Comparison of ENCODE assay signal across 8 mouse cellular contexts in genomic region chr6:125190816-125191215, GRCm38 (mm10). TPM values are rescaled to one million over a fixed set of nuclear protein-coding genes. Genes with fewer than 3 reads are reported as not detected.
A peak's percentile ranks its signal among the peaks of the same experiment; 100 is the strongest.
DNase-seq lines count a peak whose midpoint lies in the region; ATAC-seq lines count a peak whose summit lies in the region.

No protein-coding gene starts in this region.

- DNase-seq in liver, embryonic 11.5 days (ENCODE audit: low spot score) = no peak
- no peak for DNase-seq in liver
- peak; percentile 20 for DNase-seq in embryo, embryonic 9.5 days (ENCODE audit: extremely low spot score)
- no peak for DNase-seq in intestine, embryonic 14.5 days (ENCODE audit: low spot score)
- DNase-seq in urinary bladder, postnatal 14 days (ENCODE audit: low spot score) = no peak
- DNase-seq in right cerebral cortex, postnatal 25 days = no peak
- DNase-seq in lung, postnatal 10 days = no peak

- H3K4me3 ChIP-seq in liver, embryonic 11.5 days (ENCODE audit: low read depth, low read length) = peak overlapping the region; percentile 75
- H3K4me3 ChIP-seq in intestine, embryonic 14.5 days (ENCODE audit: low read depth, low read length) = peak overlapping the region; percentile 73
- H3K4me3 ChIP-seq in neural tube, embryonic 13.5 days = peak overlapping the region; percentile 74

- no peaks in the 10 kb centered on the region for H3K27me3 ChIP-seq in liver, embryonic 11.5 days (replicated peaks; ENCODE audit: control insufficient read depth, insufficient read depth, low read length)
- H3K27me3 ChIP-seq in intestine, embryonic 14.5 days (replicated peaks; ENCODE audit: control insufficient read depth, insufficient read depth, low read length) = no peaks in the 10 kb centered on the region
- no peaks in the 10 kb centered on the region for H3K27me3 ChIP-seq in neural tube, embryonic 13.5 days

- no peak for ATAC-seq in liver, embryonic 11.5 days (replicated peaks; ENCODE audit: low FRiP score)
- no peak for ATAC-seq in intestine, embryonic 14.5 days (replicated peaks; ENCODE audit: low FRiP score, low TSS enrichment, low read depth)
- no peak for ATAC-seq in neural tube, embryonic 13.5 days (ENCODE audit: low read depth)

- peak overlapping the region; percentile 100 for H3K27ac ChIP-seq in liver, embryonic 11.5 days (ENCODE audit: low read depth, low read length)
- H3K27ac ChIP-seq in intestine, embryonic 14.5 days (ENCODE audit: low read depth) = peak overlapping the region; percentile 100
- H3K27ac ChIP-seq in neural tube, embryonic 13.5 days (replicated peaks) = peak overlapping the region; percentile 100

- peak overlapping the region; percentile 91 for H3K9ac ChIP-seq in liver, embryonic 11.5 days (ENCODE audit: low read depth, low read length)
- peak overlapping the region; percentile 77 for H3K9ac ChIP-seq in intestine, embryonic 14.5 days (ENCODE audit: low read length)
- H3K9ac ChIP-seq in neural tube, embryonic 13.5 days = peak overlapping the region; percentile 73

- H3K4me1 ChIP-seq in liver, embryonic 11.5 days (replicated peaks; ENCODE audit: control insufficient read depth, insufficient read depth, low read length) = peaks cover 3% of the 10 kb centered on the region; the same call in 1 of the 2 replicates
- H3K4me1 ChIP-seq in intestine, embryonic 14.5 days (replicated peaks; ENCODE audit: control insufficient read depth, insufficient read depth, low read length) = peaks cover 8% of the 10 kb centered on the region; the same call in 1 of the 2 replicates
- H3K4me1 ChIP-seq in neural tube, embryonic 13.5 days (replicated peaks) = peaks cover 29% of the 10 kb centered on the region

- peak overlapping the region; percentile 73 for H3K4me2 ChIP-seq in liver, embryonic 11.5 days
- peak overlapping the region; percentile 55 for H3K4me2 ChIP-seq in intestine, embryonic 14.5 days (ENCODE audit: low read length)
- H3K4me2 ChIP-seq in neural tube, embryonic 13.5 days = peak overlapping the region; percentile 68

- H3K9me3 ChIP-seq in liver, embryonic 11.5 days (ENCODE audit: control insufficient read depth, low read length) = no peaks in the 10 kb centered on the region
- no peaks in the 10 kb centered on the region for H3K9me3 ChIP-seq in intestine, embryonic 14.5 days (ENCODE audit: control insufficient read depth, low read length)
- no peaks in the 10 kb centered on the region for H3K9me3 ChIP-seq in neural tube, embryonic 13.5 days

- H3K36me3 ChIP-seq in liver, embryonic 11.5 days (ENCODE audit: control insufficient read depth, insufficient read depth, low read length) = peaks cover 51% of the 10 kb centered on the region
- peaks cover 59% of the 10 kb centered on the region for H3K36me3 ChIP-seq in intestine, embryonic 14.5 days (ENCODE audit: control insufficient read depth, insufficient read depth, low read length)
- peaks cover 63% of the 10 kb centered on the region for H3K36me3 ChIP-seq in neural tube, embryonic 13.5 days

RNA-seq across cellular contexts. Expression of gene Ncapd2, which starts 0.7 kb away (rescaled TPM):
- 150 and 158 TPM in 2 replicates for polyA plus RNA-seq in liver, embryonic 11.5 days (2014; fragmentation: Nextera tagmentation; extraction: Ambion mirVana)
- polyA plus RNA-seq in intestine, embryonic 14.5 days (2014; fragmentation: Nextera tagmentation; extraction: Ambion mirVana) = 109 and 129 TPM in 2 replicates
- polyA plus RNA-seq in neural tube, embryonic 13.5 days (2015; fragmentation: Nextera tagmentation; extraction: Ambion mirVana) = 48.8 and 69.2 TPM in 2 replicates

RNA-seq across cellular contexts. Expression of gene Mrpl51, which starts 0.8 kb away (rescaled TPM):
- polyA plus RNA-seq in liver, embryonic 11.5 days (2014; fragmentation: Nextera tagmentation; extraction: Ambion mirVana) = 287 and 311 TPM in 2 replicates
- polyA plus RNA-seq in intestine, embryonic 14.5 days (2014; fragmentation: Nextera tagmentation; extraction: Ambion mirVana) = 217 and 221 TPM in 2 replicates
- 143 and 158 TPM in 2 replicates for polyA plus RNA-seq in neural tube, embryonic 13.5 days (2015; fragmentation: Nextera tagmentation; extraction: Ambion mirVana)

RNA-seq across cellular contexts. Expression of gene Vamp1, which starts 24.5 kb away (rescaled TPM):
- 1.7 and 2.3 TPM in 2 replicates for polyA plus RNA-seq in liver, embryonic 11.5 days (2014; fragmentation: Nextera tagmentation; extraction: Ambion mirVana)
- 2.5 and 2.7 TPM in 2 replicates for polyA plus RNA-seq in intestine, embryonic 14.5 days (2014; fragmentation: Nextera tagmentation; extraction: Ambion mirVana)
- 16.2 and 17.1 TPM in 2 replicates for polyA plus RNA-seq in neural tube, embryonic 13.5 days (2015; fragmentation: Nextera tagmentation; extraction: Ambion mirVana)

RNA-seq across cellular contexts. Expression of gene Gapdh, which starts 24.5 kb away (rescaled TPM):
- polyA plus RNA-seq in liver, embryonic 11.5 days (2014; fragmentation: Nextera tagmentation; extraction: Ambion mirVana) = 2,450 and 2,526 TPM in 2 replicates
- 2,406 and 2,408 TPM in 2 replicates for polyA plus RNA-seq in intestine, embryonic 14.5 days (2014; fragmentation: Nextera tagmentation; extraction: Ambion mirVana)
- 1,206 and 1,336 TPM in 2 replicates for polyA plus RNA-seq in neural tube, embryonic 13.5 days (2015; fragmentation: Nextera tagmentation; extraction: Ambion mirVana)

RNA-seq across cellular contexts. Expression of gene Tapbpl, which starts 40.8 kb away (rescaled TPM):
- polyA plus RNA-seq in liver, embryonic 11.5 days (2014; fragmentation: Nextera tagmentation; extraction: Ambion mirVana) = 4.0 TPM in 2 replicates
- polyA plus RNA-seq in intestine, embryonic 14.5 days (2014; fragmentation: Nextera tagmentation; extraction: Ambion mirVana) = 5.7 and 7.1 TPM in 2 replicates
- 4.8 and 5.5 TPM in 2 replicates for polyA plus RNA-seq in neural tube, embryonic 13.5 days (2015; fragmentation: Nextera tagmentation; extraction: Ambion mirVana)
